Mouse (Mus musculus) heart, embryonic 12.5 days (tissue): Measurements from ENCODE around the gene Eif4b. TPM values are rescaled to one million over a fixed set of nuclear protein-coding genes. Genes with fewer than 3 reads are reported as not detected.

Experiments
- ATAC-seq: fragments of 200-750 bp; cut with Nextera tagmentation; 2 replicates; pipeline ENCODE4 v1.8.0; 2017; ENCODE audit warnings: moderate TSS enrichment, moderate library complexity; ENCODE audit not compliant: insufficient number of reproducible peaks, low FRiP score
- H3K27ac ChIP-seq: fragments of 300-500 bp; sonication (generic); 2 replicates; pipeline ENCODE4 v1.5.1; 2016; ENCODE audit warnings: mild to moderate bottlenecking, moderate library complexity; ENCODE audit not compliant: poor library complexity, severe bottlenecking
- H3K27me3 ChIP-seq: fragments of 300-500 bp; sonication (generic); replicated peaks from 2 replicates; pipeline ENCODE4 v1.6.1; 2016; ENCODE audit warnings: mild to moderate bottlenecking, moderate library complexity
- H3K36me3 ChIP-seq: fragments of 300-500 bp; sonication (generic); 2 replicates; pipeline ENCODE4 v1.6.1; 2016; ENCODE audit warnings: mild to moderate bottlenecking, moderate library complexity
- H3K4me1 ChIP-seq: fragments of 300-500 bp; sonication (generic); replicated peaks from 2 replicates; pipeline ENCODE4 v1.6.1; 2016; ENCODE audit warnings: mild to moderate bottlenecking
- H3K4me2 ChIP-seq: fragments of 300-500 bp; sonication (generic); 2 replicates; pipeline ENCODE4 v1.6.1; 2016; ENCODE audit warnings: mild to moderate bottlenecking, moderate library complexity
- H3K4me3 ChIP-seq: fragments of 300-500 bp; sonication (generic); 2 replicates; pipeline ENCODE4 v1.5.1; 2016; ENCODE audit warnings: mild to moderate bottlenecking
- H3K9ac ChIP-seq: fragments of 300-500 bp; sonication (generic); 2 replicates; pipeline ENCODE4 v1.6.1; 2016; ENCODE audit warnings: mild to moderate bottlenecking, moderate library complexity
- H3K9me3 ChIP-seq: fragments of 300-500 bp; sonication (generic); replicated peaks from 2 replicates; pipeline ENCODE4 v1.6.1; 2016; ENCODE audit warnings: mild to moderate bottlenecking, moderate library complexity
- WGBS: fragments of 180-500 bp; shearing (Covaris S2); methylation state at CpG from one replicate; pipeline ENCODE4 v1.1.7; 2016; 5-methylcytosine and 5-hydroxymethylcytosine counted together
- polyA plus RNA-seq: library from polyadenylated mRNA; unstranded; fragments of >200 nt; fragmentation: Nextera tagmentation; extraction: Ambion mirVana; gene quantifications from 2 replicates; pipeline ENCODE4 v1.2.1, GENCODE M21; 2016

Eif4b gene
- polyA plus RNA-seq, 1 experiment from 2014 or later = 80.2 TPM

DNA sequence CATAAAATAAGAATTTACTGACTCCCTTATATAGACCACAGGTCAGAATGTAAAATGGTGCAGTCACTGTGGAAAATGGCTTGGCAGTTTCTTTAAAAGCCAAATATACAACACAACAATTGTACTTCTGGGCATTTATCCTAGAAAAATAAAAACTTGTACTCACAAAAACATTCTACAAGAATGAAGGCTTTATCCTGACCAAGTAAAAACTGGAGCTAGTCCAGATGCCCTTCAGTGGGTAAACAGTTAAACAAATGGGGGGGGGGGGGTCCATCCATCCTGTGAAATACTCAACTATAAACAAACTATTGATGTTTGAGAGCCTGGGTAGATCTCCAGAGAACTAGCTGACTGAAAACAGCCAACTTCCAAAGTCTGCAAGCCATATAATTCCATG is 23.7 kb upstream of the Eif4b start:
- no peak overlapping the region for H3K4me3 ChIP-seq

DNA sequence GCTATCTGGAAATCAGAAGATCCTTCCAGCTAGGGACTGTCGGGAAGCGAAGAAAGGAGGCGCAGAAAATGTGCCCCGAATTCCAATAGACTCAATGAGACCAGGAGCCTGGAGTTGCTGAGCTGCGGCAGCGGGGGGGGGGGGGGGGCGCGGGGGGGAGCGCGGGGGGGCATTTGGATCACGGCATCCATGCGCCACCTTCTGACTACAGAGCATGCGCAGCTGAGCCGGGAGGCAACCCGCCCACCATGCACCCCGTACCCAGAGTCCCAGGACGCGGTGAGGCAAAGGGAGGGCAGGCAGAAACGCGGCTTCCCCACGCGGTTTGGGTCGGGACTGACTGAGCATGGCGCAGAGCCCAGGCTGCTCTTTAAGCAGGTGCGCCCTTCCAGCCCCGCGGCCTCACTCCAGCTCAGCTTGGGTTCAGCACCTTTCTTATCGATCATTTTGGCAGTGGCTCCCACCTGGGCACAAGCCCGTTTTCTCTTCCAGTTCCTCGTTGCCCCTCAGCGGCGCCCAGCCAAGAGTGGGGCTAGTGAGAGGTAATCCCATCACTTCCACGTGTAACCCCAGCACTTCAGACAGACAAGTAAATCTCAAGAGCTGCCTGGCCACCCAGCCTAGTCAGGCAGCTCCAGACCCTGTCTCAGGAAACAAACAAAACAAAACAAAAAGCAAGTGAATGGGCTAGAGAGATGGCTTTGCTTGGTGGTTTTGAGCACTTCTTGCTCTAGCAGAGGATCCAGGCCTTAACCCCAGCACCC is 21.5 kb upstream of the Eif4b start:
- ATAC-seq = 0 out of 2 replicates have a peak, but pooled peaks have one; percentile 51
- peak overlapping the region; percentile 83 for H3K4me2 ChIP-seq
- WGBS = under 1% methylated on average over 27 of the region's 33 CpGs
- H3K27ac ChIP-seq = no peak overlapping the region
- H3K4me1 ChIP-seq = no peaks in the 10 kb centered on the region
- no peaks in the 10 kb centered on the region for H3K27me3 ChIP-seq
- no peaks in the 10 kb centered on the region for H3K36me3 ChIP-seq
- peak overlapping the region; percentile 72 for H3K9ac ChIP-seq
- no peaks in the 10 kb centered on the region for H3K9me3 ChIP-seq
- peak overlapping the region; percentile 52 for H3K4me3 ChIP-seq

More for the DNA sequence above, 23.7 kb upstream of the Eif4b start:
- H3K9ac ChIP-seq = no peak overlapping the region
- ATAC-seq = no peak
- no peaks in the 10 kb centered on the region for H3K27me3 ChIP-seq
- H3K27ac ChIP-seq = no peak overlapping the region
- H3K4me1 ChIP-seq = no peaks in the 10 kb centered on the region
- H3K9me3 ChIP-seq = no peaks in the 10 kb centered on the region
- no peaks in the 10 kb centered on the region for H3K36me3 ChIP-seq
- no peak overlapping the region for H3K4me2 ChIP-seq

DNA sequence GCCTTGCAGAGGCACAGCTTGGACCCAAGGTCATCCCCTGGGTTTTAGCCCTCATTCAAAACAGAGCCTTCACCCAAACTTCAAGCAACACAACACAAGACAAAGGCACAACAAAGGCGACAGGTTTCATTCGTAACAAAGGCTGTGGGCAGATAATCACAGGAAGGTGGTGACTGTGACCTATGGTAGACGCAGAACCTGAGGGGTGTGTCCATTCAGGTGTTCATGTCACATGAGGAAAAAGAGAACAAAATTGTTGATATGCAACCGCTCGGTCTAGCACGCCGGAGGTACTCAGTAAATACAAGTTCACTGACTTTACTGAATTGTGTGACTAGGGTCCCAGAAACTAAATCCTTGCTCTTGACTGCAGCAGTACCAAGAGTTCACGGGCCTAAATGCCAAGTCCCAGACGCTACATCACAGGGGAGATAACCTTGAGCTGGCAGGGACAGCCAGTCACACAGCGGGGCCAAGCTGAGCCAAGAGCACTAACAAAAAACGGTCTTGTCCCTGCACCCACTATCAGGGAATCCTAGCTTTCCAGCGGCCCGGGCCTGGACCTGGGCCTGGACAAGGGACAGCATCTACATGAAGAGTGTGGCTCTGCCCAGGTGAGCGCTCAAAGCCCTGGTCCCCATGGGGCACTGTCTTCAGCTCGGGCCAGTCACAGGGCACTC is 16.9 kb upstream of the Eif4b start:
- Histone ChIP-seq H3K27me3 (no peaks in the 10 kb centered on the region; the same call in 1 of the 2 replicates), H3K4me3 (no peak overlapping the region), H3K9ac (no peak overlapping the region), H3K36me3 (no peaks in the 10 kb centered on the region), H3K9me3 (no peaks in the 10 kb centered on the region), H3K27ac (no peak overlapping the region), H3K4me2 (no peak overlapping the region), H3K4me1 (0 out of 2 replicates have a peak, but pooled peaks cover under 1% of the 10 kb centered on the region)
- WGBS = 83% methylated on average over 15 of the region's 15 CpGs
- no peak for ATAC-seq

DNA sequence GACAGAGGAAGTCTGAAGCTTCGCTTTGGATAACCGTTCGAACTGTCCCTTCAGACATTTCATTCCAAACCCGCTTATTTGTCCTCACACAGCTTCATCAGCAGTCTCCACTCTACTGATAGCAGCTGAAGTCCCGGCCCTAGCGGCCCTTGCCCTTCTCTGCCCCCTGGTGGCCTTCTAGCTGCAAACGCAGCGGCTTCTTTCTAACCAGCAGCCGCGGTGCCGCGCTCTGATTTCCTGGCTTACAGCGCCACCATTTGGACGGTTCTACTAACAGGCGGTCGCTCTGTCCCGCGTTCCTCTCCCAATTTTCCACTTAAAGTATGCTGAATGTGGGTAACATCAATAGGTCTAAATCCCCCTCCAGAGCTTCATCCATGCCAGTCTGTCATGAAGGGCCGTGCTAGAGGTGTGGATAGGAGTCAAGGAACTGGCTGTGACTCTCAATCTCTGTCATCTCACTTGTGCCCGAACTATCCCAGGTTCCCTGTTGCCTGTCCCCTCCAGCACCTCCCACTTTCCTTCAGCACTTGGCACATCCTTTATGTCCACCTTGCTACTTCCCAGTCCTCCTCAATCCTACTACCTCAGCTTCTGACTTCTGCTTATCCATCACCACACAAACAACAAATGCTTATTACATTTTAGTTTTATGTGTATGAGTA is 7.8 kb upstream of the Eif4b start:
- no peak overlapping the region for H3K9ac ChIP-seq
- ATAC-seq = peak; percentile 58
- 3% methylated on average over 20 of the region's 20 CpGs for WGBS

DNA sequence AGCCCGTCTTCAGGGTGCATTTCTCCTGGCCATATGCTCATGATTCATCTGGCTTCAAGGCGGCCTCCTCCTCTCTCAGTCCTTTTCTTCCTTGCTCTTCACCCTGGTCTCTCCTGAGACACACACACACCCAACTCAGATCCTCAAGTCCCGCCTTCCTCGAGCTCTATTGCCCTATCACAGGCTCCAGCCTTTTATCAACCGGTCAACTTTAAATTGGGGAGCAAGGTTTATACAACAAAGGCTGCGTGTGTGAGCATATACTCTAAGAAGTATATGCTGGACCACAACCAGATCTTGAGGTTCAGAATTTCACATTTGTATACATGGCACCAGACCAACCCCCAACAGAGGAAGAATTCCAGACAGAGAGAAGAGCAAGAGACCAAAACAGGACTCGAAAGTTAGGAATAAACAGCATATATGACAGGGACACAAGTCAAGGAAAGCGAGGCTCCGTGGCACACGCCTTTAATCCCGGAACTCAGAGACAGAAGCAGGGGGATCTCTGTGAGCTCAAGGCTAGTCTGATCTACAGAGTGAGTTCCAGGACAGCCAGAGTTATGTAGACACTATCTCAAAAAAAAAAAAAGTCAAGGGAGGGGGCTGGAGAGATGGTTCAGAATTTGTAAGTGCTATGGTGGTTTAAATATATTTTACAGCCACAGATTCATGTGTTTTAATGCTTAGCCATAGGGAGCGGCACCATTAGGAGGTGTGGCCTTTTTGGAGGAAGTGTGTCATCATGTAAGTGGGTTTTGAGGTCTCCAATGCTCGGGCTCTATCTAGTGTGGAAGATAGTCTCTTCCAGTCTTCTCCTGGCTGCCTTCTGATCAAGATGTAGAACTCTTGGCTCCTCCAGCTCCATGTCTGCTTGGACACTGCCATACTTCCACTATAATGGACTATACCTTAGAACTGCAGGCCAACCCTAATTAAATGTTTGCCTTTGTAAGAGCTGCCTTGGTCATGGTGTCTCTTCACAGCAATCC is 2.8 kb upstream of the Eif4b start:
- 74% methylated on average over 13 of the region's 13 CpGs for WGBS
- no peak for ATAC-seq
- H3K4me3 ChIP-seq = no peak overlapping the region
- no peak overlapping the region for H3K27ac ChIP-seq
- peaks cover 11% of the 10 kb centered on the region for H3K4me1 ChIP-seq
- H3K27me3 ChIP-seq = peaks cover 19% of the 10 kb centered on the region
- no peaks in the 10 kb centered on the region for H3K9me3 ChIP-seq
- H3K36me3 ChIP-seq = no peaks in the 10 kb centered on the region
- no peak overlapping the region for H3K4me2 ChIP-seq
- no peak overlapping the region for H3K9ac ChIP-seq

More for the DNA sequence above, 7.8 kb upstream of the Eif4b start:
- peaks cover 19% of the 10 kb centered on the region for H3K27me3 ChIP-seq
- no peaks in the 10 kb centered on the region for H3K36me3 ChIP-seq
- H3K4me2 ChIP-seq = no peak overlapping the region
- no peak overlapping the region for H3K27ac ChIP-seq
- H3K9me3 ChIP-seq = no peaks in the 10 kb centered on the region
- no peak overlapping the region for H3K4me3 ChIP-seq
- peaks cover 22% of the 10 kb centered on the region for H3K4me1 ChIP-seq

DNA sequence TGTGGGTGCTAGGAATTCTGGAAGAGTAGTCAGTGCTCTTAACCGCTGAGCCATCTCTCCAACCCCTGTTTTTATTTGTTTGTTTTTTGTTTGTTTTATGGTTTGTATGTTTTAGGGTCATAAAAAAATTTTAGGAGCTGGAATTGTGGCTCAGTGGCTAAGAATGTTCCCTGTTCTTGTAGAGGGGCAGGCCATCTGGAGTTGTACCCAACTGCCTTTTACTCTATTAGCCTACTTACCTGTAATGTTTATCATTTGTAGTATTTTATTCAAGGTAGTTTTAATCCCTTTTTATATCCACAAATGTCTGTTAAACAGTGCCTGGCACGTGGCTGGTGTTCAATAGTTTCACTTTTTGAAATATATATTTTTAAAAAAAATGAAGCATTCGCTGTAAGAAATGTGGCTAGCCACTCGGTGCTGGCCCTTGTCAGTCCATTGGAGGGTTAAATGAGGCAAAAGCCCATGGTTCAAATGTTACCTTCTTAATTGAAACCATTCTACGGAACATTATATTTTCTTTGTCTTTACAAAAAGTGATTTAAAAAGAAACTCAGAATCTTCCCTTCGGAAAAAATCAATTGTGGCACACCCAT is 512 bp upstream of the Eif4b start:
- ATAC-seq = peak; percentile 10; the same call in 1 of the 2 replicates
- Histone ChIP-seq H3K36me3 (no peaks in the 10 kb centered on the region), H3K27ac (no peak overlapping the region), H3K4me2 (peak overlapping the region; percentile 50), H3K27me3 (no peaks in the 10 kb centered on the region), H3K4me3 (peak overlapping the region; percentile 99), H3K9ac (no peak overlapping the region), H3K4me1 (peaks cover 15% of the 10 kb centered on the region), H3K9me3 (no peaks in the 10 kb centered on the region)
- 15% methylated on average over 6 of the region's 6 CpGs for WGBS

DNA sequence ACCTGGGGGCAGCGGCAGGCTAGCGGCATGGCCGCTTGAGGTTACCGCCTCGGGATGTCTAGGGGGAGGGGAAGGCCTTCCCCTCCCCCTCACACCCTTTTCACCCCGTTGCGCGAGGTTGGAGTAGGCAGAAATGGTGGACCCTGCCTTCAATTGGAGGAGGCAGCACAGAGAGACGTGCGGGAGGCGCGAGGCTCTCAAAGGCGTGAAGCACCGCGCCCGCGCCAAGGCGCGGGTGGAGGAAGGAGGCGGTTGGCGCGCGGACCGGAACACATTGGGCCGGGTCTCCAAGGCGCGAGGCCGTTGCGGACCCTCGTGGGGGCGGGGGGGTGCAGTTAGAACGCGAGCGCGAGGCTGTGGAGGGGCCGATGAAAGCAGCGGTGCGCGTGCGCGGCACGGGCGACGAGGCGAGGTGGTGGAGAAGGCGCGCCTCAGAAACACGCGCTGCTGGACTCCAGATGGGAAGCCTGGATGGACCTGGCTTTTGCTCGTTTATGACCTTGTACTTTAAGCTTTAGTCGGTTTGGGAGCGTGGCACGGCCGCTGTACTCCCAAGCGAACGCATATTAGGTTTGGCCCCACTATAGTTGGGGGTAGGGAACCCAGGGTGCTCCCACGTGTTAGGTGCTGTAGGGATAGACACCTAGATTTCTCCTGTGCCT is 628 bp downstream of the Eif4b start:
- peak overlapping the region; percentile 97 for H3K4me2 ChIP-seq
- H3K36me3 ChIP-seq = no peaks in the 10 kb centered on the region
- peak overlapping the region; percentile 100 for H3K9ac ChIP-seq
- peak overlapping the region; percentile 99 for H3K4me3 ChIP-seq
- ATAC-seq = peak; percentile 43
- no peaks in the 10 kb centered on the region for H3K9me3 ChIP-seq
- peak overlapping the region; percentile 94 for H3K27ac ChIP-seq
- under 1% methylated on average over 57 of the region's 57 CpGs for WGBS
- peaks cover 15% of the 10 kb centered on the region for H3K4me1 ChIP-seq
- no peaks in the 10 kb centered on the region for H3K27me3 ChIP-seq

DNA sequence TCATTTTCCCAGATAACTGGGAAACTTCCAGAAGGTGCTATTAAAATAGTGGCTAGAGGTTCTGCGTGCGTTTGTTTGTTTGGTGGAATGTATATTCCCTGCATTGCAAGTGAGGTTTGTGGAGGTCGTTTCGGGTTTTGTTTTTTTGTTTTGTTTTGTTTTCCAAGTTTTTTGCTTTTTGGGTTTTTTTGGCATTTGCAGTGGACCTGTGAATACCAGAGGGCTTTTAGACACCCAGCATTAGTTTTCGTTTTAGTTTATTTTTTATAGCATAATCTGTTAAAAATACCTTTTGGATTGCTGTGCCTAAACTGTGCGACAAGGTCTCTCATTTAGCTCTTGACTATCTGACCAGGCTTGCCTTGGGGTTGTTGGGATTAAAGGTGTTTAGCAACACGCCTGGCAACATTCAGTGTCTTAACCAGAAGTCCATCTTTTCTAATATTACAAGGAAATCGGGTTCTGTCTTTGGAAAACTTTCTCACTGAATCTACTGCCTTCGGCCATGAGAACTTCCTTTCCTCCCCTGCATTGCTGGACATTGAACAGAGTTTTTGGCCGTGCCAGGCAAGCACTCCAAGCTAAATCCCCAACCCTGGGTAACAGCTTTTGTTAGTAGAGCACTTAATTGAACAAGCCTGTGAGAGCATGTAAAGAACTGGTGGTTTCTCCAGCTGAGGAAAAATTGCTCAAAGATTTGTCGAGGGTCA is 1.5 kb downstream of the Eif4b start:
- WGBS = 6% methylated on average over 11 of the region's 11 CpGs
- H3K27me3 ChIP-seq = no peaks in the 10 kb centered on the region
- no peak for ATAC-seq
- H3K9me3 ChIP-seq = no peaks in the 10 kb centered on the region
- H3K4me3 ChIP-seq = peak overlapping the region; percentile 99
- H3K9ac ChIP-seq = peak overlapping the region; percentile 100
- H3K4me1 ChIP-seq = peaks cover 15% of the 10 kb centered on the region
- peak overlapping the region; percentile 97 for H3K4me2 ChIP-seq
- H3K27ac ChIP-seq = peak overlapping the region; percentile 94; the same call in 1 of the 2 replicates
- H3K36me3 ChIP-seq = no peaks in the 10 kb centered on the region

DNA sequence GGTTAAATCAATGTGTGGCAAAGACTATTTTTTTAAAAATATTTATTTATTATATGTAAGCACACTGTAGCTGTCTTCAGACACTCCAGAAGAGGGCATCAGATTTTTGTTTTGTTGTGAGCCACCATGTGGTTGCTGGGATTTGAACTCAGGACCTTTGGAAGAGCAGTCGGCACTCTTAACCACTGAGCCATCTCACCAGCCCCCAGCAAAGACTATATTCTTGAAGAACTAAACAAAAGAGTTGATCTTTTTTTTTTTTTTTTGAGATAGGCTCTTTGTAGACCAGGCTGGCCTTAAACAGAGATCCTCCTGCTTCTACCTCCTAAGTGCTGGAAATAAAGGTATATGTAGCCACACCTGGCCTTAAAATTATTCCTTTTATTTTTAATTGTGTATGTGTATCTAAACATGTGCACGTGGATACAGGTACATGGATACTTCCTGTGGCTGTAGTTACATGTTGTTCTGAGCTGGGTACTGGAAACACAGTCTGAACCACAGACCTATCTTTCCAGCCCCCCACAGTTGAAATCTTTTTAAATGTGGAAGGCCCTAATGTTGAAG is 3.6 kb downstream of the Eif4b start:
- no peaks in the 10 kb centered on the region for H3K27me3 ChIP-seq
- H3K4me1 ChIP-seq = peaks cover 15% of the 10 kb centered on the region
- H3K36me3 ChIP-seq = peaks cover 5% of the 10 kb centered on the region; the same call in 1 of the 2 replicates
- no peak overlapping the region for H3K4me2 ChIP-seq
- H3K9me3 ChIP-seq = no peaks in the 10 kb centered on the region
- 90% methylated on average over 2 of the region's 2 CpGs for WGBS
- H3K4me3 ChIP-seq = no peak overlapping the region
- H3K9ac ChIP-seq = no peak overlapping the region
- no peak for ATAC-seq
- H3K27ac ChIP-seq = no peak overlapping the region
